Mouse (Mus musculus) hindbrain, embryonic 10.5 days (tissue): ENCODE results near the gene Plek2. TPM values are rescaled to one million over a fixed set of nuclear protein-coding genes. Genes with fewer than 3 reads are reported as not detected.
"Not testable (repeated sequence)": the region's sequence is repeated elsewhere in the genome, so short reads cannot be mapped to it uniquely, and the experiment has no call there.

Experiments used
- DNase-seq: peaks from one replicate; pipeline ENCODE4 v3.0.0-alpha.2; 2017; ENCODE audit warnings: low spot score
- H3K27ac ChIP-seq: fragments of 300-500 bp; sonication (generic); 2 replicates; pipeline ENCODE4 v1.5.1; 2016; ENCODE audit warnings: mild to moderate bottlenecking, moderate library complexity
- H3K27me3 ChIP-seq: fragments of 300-500 bp; sonication (generic); 2 replicates; pipeline ENCODE4 v1.6.1; 2016; ENCODE audit warnings: mild to moderate bottlenecking; ENCODE audit not compliant: poor library complexity, insufficient read depth, severe bottlenecking
- H3K36me3 ChIP-seq: fragments of 300-500 bp; sonication (generic); 2 replicates; pipeline ENCODE4 v1.6.1; 2016; ENCODE audit warnings: mild to moderate bottlenecking, moderate library complexity
- H3K4me1 ChIP-seq: fragments of 300-500 bp; sonication (generic); replicated peaks from 2 replicates; pipeline ENCODE4 v1.6.1; 2016; ENCODE audit warnings: mild to moderate bottlenecking
- H3K4me3 ChIP-seq: fragments of 300-500 bp; sonication (generic); 2 replicates; pipeline ENCODE4 v1.5.1; 2016; ENCODE audit warnings: mild to moderate bottlenecking, moderate library complexity
- H3K9me3 ChIP-seq: fragments of 300-500 bp; sonication (generic); 2 replicates; pipeline ENCODE4 v1.6.1; 2016; ENCODE audit warnings: mild to moderate bottlenecking, moderate library complexity
- WGBS: fragments of 180-500 bp; shearing (Covaris S2); methylation state at CpG from one replicate; pipeline ENCODE4 v1.1.7; 2016; 5-methylcytosine and 5-hydroxymethylcytosine counted together
- polyA plus RNA-seq: library from polyadenylated mRNA; unstranded; fragments of >200 nt; fragmentation: Nextera tagmentation; extraction: Ambion mirVana; gene quantifications from 2 replicates; pipeline ENCODE4 v1.2.1, GENCODE M21; 2016

Gene Plek2
- polyA plus RNA-seq, 1 experiment from 2014 or later, result 1.9 TPM

- H3K4me3 ChIP-seq, DNase-seq, H3K36me3 ChIP-seq, H3K27me3 ChIP-seq, H3K9me3 ChIP-seq, H3K27ac ChIP-seq: not testable (repeated sequence)
- H3K4me1 ChIP-seq, result peaks cover 11% of the 10 kb centered on the region; the same call in 1 of the 2 replicates
Observed at GRCm38 (mm10) chr12:78922977-78923376, 16.2 kb upstream of the Plek2 start.

- DNase-seq, result no peak
Observed at GRCm38 (mm10) chr12:78922058-78922457, 15.3 kb upstream of the Plek2 start.

GRCm38 (mm10) chr12:78921421-78921820 is 14.7 kb upstream of the Plek2 start:
- DNase-seq, result no peak
- Histone ChIP-seq H3K4me1 (peaks cover 11% of the 10 kb centered on the region; the same call in 1 of the 2 replicates), H3K4me3 (no peak overlapping the region), H3K36me3 (no peaks in the 10 kb centered on the region), H3K27me3 (no peaks in the 10 kb centered on the region), H3K9me3 (no peaks in the 10 kb centered on the region), H3K27ac (no peak overlapping the region)
- 76% methylated on average over 4 of the region's 4 CpGs for WGBS

More at GRCm38 (mm10) chr12:78922058-78922457, 15.3 kb upstream of the Plek2 start:
- H3K27ac ChIP-seq, result no peak overlapping the region
- H3K4me3 ChIP-seq, result no peak overlapping the region
- H3K4me1 ChIP-seq, result peaks cover 11% of the 10 kb centered on the region; the same call in 1 of the 2 replicates
- H3K9me3 ChIP-seq, result no peaks in the 10 kb centered on the region
- H3K36me3 ChIP-seq, result no peaks in the 10 kb centered on the region
- 82% methylated on average over 3 of the region's 3 CpGs for WGBS
- H3K27me3 ChIP-seq, result no peaks in the 10 kb centered on the region

DNA sequence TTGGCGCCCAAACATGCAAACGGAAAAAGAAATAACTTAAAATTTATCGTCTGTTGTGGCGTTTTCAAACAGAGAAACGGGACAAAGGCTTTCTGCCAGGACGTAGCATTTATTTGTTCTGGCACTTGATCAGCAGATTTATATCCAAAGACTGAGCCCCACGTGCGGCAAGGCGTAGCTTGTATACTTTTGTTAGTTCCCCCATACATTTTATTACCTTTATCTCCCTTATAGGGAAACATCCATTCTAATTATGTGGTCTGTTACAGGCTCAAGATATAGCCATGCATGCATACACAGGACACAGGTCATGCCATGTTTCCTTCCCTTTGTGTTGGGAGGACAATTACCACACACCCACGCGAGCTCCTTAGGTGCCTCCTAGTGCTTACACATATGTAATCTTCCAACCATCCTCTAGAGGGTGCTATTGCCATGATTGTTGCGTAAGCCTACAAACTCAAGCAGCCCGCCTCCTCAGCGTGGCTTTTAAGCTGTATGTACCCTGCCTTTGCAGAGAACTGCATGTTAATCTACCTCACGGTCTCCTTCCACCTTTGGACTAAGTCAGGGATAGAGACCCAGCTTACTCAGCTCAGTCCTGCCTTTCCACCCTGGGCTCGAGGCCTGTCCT is 12.4 kb upstream of the Plek2 start:
- 35% methylated on average over 16 of the region's 16 CpGs for WGBS
- no peak overlapping the region for H3K27ac ChIP-seq
- H3K36me3 ChIP-seq, result no peaks in the 10 kb centered on the region
- no peak overlapping the region for H3K4me3 ChIP-seq
- H3K9me3 ChIP-seq, result no peaks in the 10 kb centered on the region
- peak; percentile 51 for DNase-seq
- H3K4me1 ChIP-seq, result peaks cover 11% of the 10 kb centered on the region; the same call in 1 of the 2 replicates
- H3K27me3 ChIP-seq, result peaks cover 8% of the 10 kb centered on the region

DNA sequence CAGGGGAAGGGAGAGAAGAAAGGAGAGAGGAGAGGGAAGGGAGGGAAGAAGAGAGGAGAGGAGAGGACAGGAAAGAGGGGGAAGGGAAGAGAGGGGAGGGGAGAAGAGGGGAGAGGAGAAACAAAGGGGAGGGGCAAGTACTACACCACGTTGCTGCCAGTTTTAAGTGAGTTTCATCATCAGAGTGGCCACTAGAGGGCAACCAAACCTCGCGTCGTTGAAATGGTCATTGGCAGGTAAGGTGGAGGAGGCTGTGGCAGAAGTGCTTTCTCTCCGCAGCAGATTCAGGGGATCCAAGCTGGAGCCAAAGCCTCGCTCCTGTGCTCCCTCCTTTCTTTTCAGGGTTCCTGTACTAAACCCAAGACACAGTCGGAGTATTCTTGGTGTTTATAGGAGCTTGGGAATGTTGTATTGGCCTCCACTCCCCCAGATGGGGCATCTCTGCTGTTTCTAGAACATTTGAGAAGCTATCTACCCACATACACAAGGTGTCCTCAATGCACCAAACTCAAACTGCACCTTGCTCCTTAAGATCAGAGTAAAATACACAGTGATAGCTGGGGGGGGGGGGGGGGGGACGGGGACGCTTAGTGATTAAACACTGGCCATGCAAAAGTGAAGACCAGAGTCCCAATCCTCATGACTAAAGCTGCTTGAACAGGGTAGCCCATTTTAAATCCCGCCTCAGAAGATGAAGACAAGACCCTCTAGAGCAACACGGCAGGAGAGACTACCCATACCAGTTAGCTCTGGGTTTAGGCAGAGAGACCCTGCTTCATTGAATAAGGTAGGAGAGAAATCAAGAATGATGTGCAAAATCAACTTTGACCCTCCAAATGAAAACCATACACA is 11.7 kb upstream of the Plek2 start:
- Histone ChIP-seq H3K9me3 (no peaks in the 10 kb centered on the region), H3K4me3 (no peak overlapping the region), H3K27me3 (peaks cover 15% of the 10 kb centered on the region), H3K27ac (no peak overlapping the region), H3K36me3 (no peaks in the 10 kb centered on the region), H3K4me1 (peaks cover 11% of the 10 kb centered on the region; the same call in 1 of the 2 replicates)
- peak; percentile 82 for DNase-seq
- 15% methylated on average over 11 of the region's 11 CpGs for WGBS

DNA sequence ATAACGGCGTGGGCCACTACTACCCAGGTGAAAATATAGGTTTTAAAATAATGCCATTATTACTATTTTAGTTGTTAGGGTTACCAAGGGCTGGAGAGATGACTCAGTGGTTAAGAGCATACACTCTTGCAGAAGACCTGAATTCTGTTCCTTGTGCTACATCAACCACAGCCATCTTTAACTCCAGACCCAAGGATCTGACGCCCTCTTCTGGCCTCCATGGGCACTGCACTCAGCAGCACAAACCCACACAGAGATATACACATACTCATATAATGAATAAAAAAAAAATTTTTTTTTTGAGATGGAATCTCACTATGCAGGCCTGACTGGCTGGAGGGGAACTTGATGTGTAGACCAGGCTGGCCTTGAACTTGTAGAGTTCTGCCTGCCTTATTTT is 9.5 kb upstream of the Plek2 start:
- no peaks in the 10 kb centered on the region for H3K9me3 ChIP-seq
- H3K4me3 ChIP-seq, result no peak overlapping the region
- H3K27me3 ChIP-seq, result peaks cover 37% of the 10 kb centered on the region
- H3K36me3 ChIP-seq, result no peaks in the 10 kb centered on the region
- no peak overlapping the region for H3K27ac ChIP-seq
- no peak for DNase-seq
- 73% methylated on average over 3 of the region's 3 CpGs for WGBS
- H3K4me1 ChIP-seq, result peaks cover 22% of the 10 kb centered on the region

- Histone ChIP-seq H3K9me3 (no peaks in the 10 kb centered on the region), H3K4me3 (no peak overlapping the region), H3K27ac (no peak overlapping the region), H3K27me3 (peaks cover 44% of the 10 kb centered on the region), H3K4me1 (peaks cover 26% of the 10 kb centered on the region), H3K36me3 (no peaks in the 10 kb centered on the region)
- WGBS, result 82% methylated on average over 3 of the region's 3 CpGs
- DNase-seq, result no peak
Observed at GRCm38 (mm10) chr12:78915561-78915960, 8.8 kb upstream of the Plek2 start.

- peaks cover 55% of the 10 kb centered on the region for H3K27me3 ChIP-seq
- DNase-seq, result no peak
- H3K27ac ChIP-seq, result no peak overlapping the region
Observed at GRCm38 (mm10) chr12:78914458-78914857, 7.7 kb upstream of the Plek2 start.

DNA sequence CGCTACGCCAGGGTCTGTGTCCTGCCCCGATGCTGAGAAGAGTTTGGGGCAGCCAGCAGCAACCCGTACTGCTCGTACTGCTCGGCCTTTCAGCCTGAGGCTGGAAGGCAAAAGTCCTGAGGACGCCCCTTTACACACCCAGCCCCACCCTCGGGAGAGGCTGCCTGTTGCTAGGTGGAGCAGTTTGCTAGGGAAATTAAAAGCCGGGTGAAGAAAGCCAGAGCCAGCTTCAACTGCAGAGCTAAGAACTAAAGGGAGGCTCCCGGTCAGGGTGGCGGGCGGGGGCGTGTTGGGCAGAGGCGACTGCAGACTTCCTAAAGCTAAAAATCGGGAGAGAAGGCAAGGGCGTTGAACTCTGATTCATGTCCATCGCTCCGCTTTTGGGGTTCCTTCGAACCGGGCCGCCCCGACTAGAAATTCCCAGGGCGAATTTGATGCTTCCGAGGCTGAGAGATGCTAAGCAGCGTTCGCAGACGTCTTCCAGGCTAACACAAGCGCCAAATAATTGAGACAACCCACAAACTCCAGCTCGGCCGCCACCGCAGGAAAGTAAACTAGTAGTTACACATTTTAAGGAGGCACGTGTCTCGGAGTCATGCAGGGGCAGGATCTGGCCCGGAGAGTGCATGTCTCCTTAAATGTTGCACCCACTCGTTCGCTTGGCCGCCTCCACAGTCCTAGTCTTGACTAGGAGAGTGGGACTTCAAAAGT is 5.1 kb upstream of the Plek2 start:
- H3K9me3 ChIP-seq, result no peaks in the 10 kb centered on the region
- H3K4me3 ChIP-seq, result peak overlapping the region; percentile 55
- no peak overlapping the region for H3K27ac ChIP-seq
- H3K4me1 ChIP-seq, result peaks cover 16% of the 10 kb centered on the region
- no peaks in the 10 kb centered on the region for H3K36me3 ChIP-seq
- under 1% methylated on average over 37 of the region's 37 CpGs for WGBS
- H3K27me3 ChIP-seq, result peaks cover 80% of the 10 kb centered on the region
- DNase-seq, result peak; percentile 56

More at GRCm38 (mm10) chr12:78914458-78914857, 7.7 kb upstream of the Plek2 start:
- H3K9me3 ChIP-seq, result no peaks in the 10 kb centered on the region
- H3K36me3 ChIP-seq, result no peaks in the 10 kb centered on the region
- peaks cover 25% of the 10 kb centered on the region for H3K4me1 ChIP-seq
- WGBS, result 86% methylated on average over 4 of the region's 4 CpGs
- no peak overlapping the region for H3K4me3 ChIP-seq

GRCm38 (mm10) chr12:78910684-78911461 is 4.1 kb upstream of the Plek2 start:
- DNase-seq, result peak; percentile 27
- Histone ChIP-seq H3K4me1 (peaks cover 20% of the 10 kb centered on the region), H3K27me3 (peaks cover 90% of the 10 kb centered on the region), H3K9me3 (no peaks in the 10 kb centered on the region), H3K4me3 (peak overlapping the region; percentile 55), H3K27ac (peak overlapping the region; percentile 53; the same call in 1 of the 2 replicates), H3K36me3 (no peaks in the 10 kb centered on the region)
- 11% methylated on average over 16 of the region's 16 CpGs for WGBS

DNA sequence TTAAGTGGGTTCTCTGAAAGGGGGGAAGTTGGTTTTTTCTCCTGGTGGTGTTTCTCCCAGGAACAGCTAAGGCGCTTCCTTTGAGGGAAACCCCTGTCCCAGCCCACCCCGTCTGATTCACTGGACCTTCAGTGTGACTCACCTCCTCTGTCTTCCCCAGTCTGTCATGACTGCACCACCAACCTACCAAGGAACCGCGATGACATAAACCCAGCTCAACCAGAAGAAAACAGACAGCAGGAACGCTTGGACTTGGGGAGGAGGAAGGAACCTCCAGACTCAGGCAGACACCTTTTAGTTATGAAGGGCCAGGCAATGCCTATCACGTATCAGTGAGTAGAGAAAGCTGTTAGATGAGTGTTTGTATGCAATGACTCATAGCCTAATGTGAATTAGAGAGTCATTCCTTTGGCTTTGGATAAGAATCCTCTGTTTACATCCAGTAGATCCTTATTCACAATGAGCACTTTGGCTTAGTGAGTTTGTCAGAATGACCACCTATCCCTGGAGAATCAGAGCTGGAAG is 1.4 kb upstream of the Plek2 start:
- H3K4me1 ChIP-seq, result peaks cover 20% of the 10 kb centered on the region
- H3K27ac ChIP-seq, result no peak overlapping the region
- no peaks in the 10 kb centered on the region for H3K36me3 ChIP-seq
- no peak overlapping the region for H3K4me3 ChIP-seq
- H3K27me3 ChIP-seq, result peaks cover 80% of the 10 kb centered on the region
- no peaks in the 10 kb centered on the region for H3K9me3 ChIP-seq
- DNase-seq, result no peak
- 84% methylated on average over 6 of the region's 6 CpGs for WGBS

DNA sequence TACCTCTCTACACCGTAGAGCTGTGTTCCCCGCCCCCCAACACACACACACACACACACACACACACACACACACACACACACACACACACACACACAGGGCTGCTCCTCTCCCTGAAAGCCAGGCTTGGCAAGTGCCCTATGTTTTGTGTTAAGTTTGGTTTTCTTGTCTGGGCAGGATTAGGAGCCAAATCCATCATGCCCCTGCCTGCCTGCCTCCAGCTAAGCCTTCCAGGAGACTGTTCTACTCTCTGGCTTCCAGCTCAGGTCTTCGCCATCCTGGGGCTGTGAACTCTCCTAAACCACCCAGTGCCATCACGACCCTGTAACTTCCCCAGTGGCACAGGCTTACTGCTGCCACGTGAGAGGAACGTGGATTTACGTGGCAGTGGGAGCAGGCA is 2.3 kb downstream of the Plek2 start:
- Histone ChIP-seq H3K9me3 (no peaks in the 10 kb centered on the region), H3K4me1 (peaks cover 6% of the 10 kb centered on the region), H3K27me3 (peaks cover 44% of the 10 kb centered on the region), H3K36me3 (no peaks in the 10 kb centered on the region), H3K27ac (no peak overlapping the region), H3K4me3 (no peak overlapping the region)
- DNase-seq, result no peak
- WGBS, result 85% methylated on average over 7 of the region's 7 CpGs
